Mouse (Mus musculus) forebrain, embryonic 14.5 days (tissue): ENCODE measurements around the gene Trmt1. TPM values are rescaled to one million over a fixed set of nuclear protein-coding genes. Genes with fewer than 3 reads are reported as not detected.

Experiments
- ATAC-seq: fragments of 200-750 bp; cut with Nextera tagmentation; 2 replicates; pipeline ENCODE4 v1.8.0; 2017; ENCODE audit warnings: mild to moderate bottlenecking, moderate library complexity
- DNase-seq: peaks from one replicate; pipeline ENCODE4 v3.0.0-alpha.2; 2015; ENCODE audit warnings: low spot score
- H3K27ac ChIP-seq: fragments of 300-500 bp; sonication (generic); 2 replicates; pipeline ENCODE4 v1.5.1; 2014; ENCODE audit warnings: low read depth, mild to moderate bottlenecking, control low read depth, low read length, moderate library complexity
- H3K27me3 ChIP-seq: fragments of 300-500 bp; sonication (generic); replicated peaks from 2 replicates; pipeline ENCODE4 v1.6.1; 2014; ENCODE audit warnings: low read length, control low read depth, mixed read lengths; ENCODE audit not compliant: control insufficient read depth, insufficient read depth
- H3K36me3 ChIP-seq: fragments of 300-500 bp; sonication (generic); 2 replicates; pipeline ENCODE4 v1.6.1; 2014; ENCODE audit warnings: low read length, control low read depth; ENCODE audit not compliant: control insufficient read depth, insufficient read depth
- H3K4me1 ChIP-seq: fragments of 300-500 bp; sonication (generic); 2 replicates; pipeline ENCODE4 v1.6.1; 2014; ENCODE audit warnings: antibody characterized with exemption, low read length, control low read depth; ENCODE audit not compliant: control insufficient read depth, insufficient read depth
- H3K4me2 ChIP-seq: fragments of 300-500 bp; sonication (generic); 2 replicates; pipeline ENCODE4 v1.6.1; 2014; ENCODE audit warnings: mild to moderate bottlenecking, control low read depth, low read length
- H3K4me3 ChIP-seq: fragments of 300-500 bp; sonication (generic); 2 replicates; pipeline ENCODE4 v1.5.1; 2014; ENCODE audit warnings: low read depth, low read length, control low read depth
- H3K9ac ChIP-seq: fragments of 300-500 bp; sonication (generic); 2 replicates; pipeline ENCODE4 v1.6.1; 2014; ENCODE audit warnings: mild to moderate bottlenecking, low read length, control low read depth, moderate library complexity
- H3K9me3 ChIP-seq: fragments of 300-500 bp; sonication (generic); replicated peaks from 2 replicates; pipeline ENCODE4 v1.6.1; 2016; ENCODE audit warnings: low read length, control low read depth, mixed read lengths; ENCODE audit not compliant: control insufficient read depth
- WGBS: fragments of 180-500 bp; shearing (Covaris S2); extraction: QIAGEN DNeasy Blood & Tissue Kit; methylation state at CpG from one replicate; pipeline ENCODE4 v1.1.7; 2014; 5-methylcytosine and 5-hydroxymethylcytosine counted together
- polyA plus RNA-seq: library from polyadenylated mRNA; unstranded; fragments of >200 nt; fragmentation: Nextera tagmentation; extraction: Ambion mirVana; gene quantifications from 2 replicates; pipeline ENCODE4 v1.2.1, GENCODE M21; 2014

The Trmt1 gene
- polyA plus RNA-seq, 1 experiment from 2014 or later = 47.8 TPM

GRCm38 (mm10) chr8:84698288-84698687 is 12.2 kb downstream of the Trmt1 start:
- Histone ChIP-seq H3K9me3 (no peaks in the 10 kb centered on the region), H3K27me3 (peaks cover 19% of the 10 kb centered on the region), H3K36me3 (peaks cover 51% of the 10 kb centered on the region), H3K4me3 (no peak overlapping the region), H3K4me2 (no peak overlapping the region), H3K27ac (no peak overlapping the region), H3K9ac (no peak overlapping the region), H3K4me1 (peaks cover 4% of the 10 kb centered on the region; the same call in 1 of the 2 replicates)
- 90% methylated on average over 5 of the region's 5 CpGs for WGBS
- no peak for DNase-seq
- ATAC-seq = no peak

- H3K4me2 ChIP-seq = no peak overlapping the region
- DNase-seq (no peak), ATAC-seq (no peak)
- H3K36me3 ChIP-seq = peaks cover 47% of the 10 kb centered on the region
- no peaks in the 10 kb centered on the region for H3K9me3 ChIP-seq
- H3K4me3 ChIP-seq = no peak overlapping the region
- peak overlapping the region; percentile 70 for H3K27ac ChIP-seq
- H3K4me1 ChIP-seq = peaks cover 8% of the 10 kb centered on the region
- 89% methylated on average over 9 of the region's 9 CpGs for WGBS
- H3K27me3 ChIP-seq = peaks cover 23% of the 10 kb centered on the region
- H3K9ac ChIP-seq = no peak overlapping the region
Measured at GRCm38 (mm10) chr8:84698929-84699401, 12.9 kb downstream of the Trmt1 start.

GRCm38 (mm10) chr8:84699861-84700322 is 13.8 kb downstream of the Trmt1 start:
- Histone ChIP-seq H3K27me3 (peaks cover 29% of the 10 kb centered on the region), H3K36me3 (peaks cover 49% of the 10 kb centered on the region), H3K27ac (peak overlapping the region; percentile 52; the same call in 1 of the 2 replicates), H3K4me2 (no peak overlapping the region), H3K4me1 (peaks cover 12% of the 10 kb centered on the region), H3K4me3 (no peak overlapping the region), H3K9ac (no peak overlapping the region), H3K9me3 (no peaks in the 10 kb centered on the region)
- WGBS = 58% methylated on average over 7 of the region's 7 CpGs
- no peak for ATAC-seq
- DNase-seq = peak; percentile 65

- Histone ChIP-seq H3K9ac (no peak overlapping the region), H3K36me3 (peaks cover 43% of the 10 kb centered on the region), H3K27me3 (peaks cover 29% of the 10 kb centered on the region), H3K4me3 (no peak overlapping the region), H3K4me1 (peaks cover 12% of the 10 kb centered on the region), H3K9me3 (no peaks in the 10 kb centered on the region), H3K27ac (peak overlapping the region; percentile 52; the same call in 1 of the 2 replicates), H3K4me2 (no peak overlapping the region)
- WGBS = 87% methylated on average over 5 of the region's 5 CpGs
- no peak for ATAC-seq
- DNase-seq = no peak
Measured at GRCm38 (mm10) chr8:84700526-84700925, 14.4 kb downstream of the Trmt1 start.

GRCm38 (mm10) chr8:84700941-84701911 is 15.1 kb downstream of the Trmt1 start, which contains the start of gene Lyl1:
Gene Lyl1, plus strand, starts transcription at chr8:84701457.
- peaks cover 12% of the 10 kb centered on the region for H3K4me1 ChIP-seq
- WGBS = 14% methylated on average over 34 of the region's 34 CpGs
- H3K4me3 ChIP-seq = no peak within 1 kb of the TSS
- H3K27ac ChIP-seq = peak within 1 kb of the TSS; percentile 58; the same call in 1 of the 2 replicates
- H3K4me2 ChIP-seq = peak within 1 kb of the TSS; percentile 7; the same call in 1 of the 2 replicates
- ATAC-seq (no peak), DNase-seq (no peak)
- peaks cover 29% of the 10 kb centered on the region for H3K27me3 ChIP-seq
- H3K9ac ChIP-seq = peak within 1 kb of the TSS; percentile 40; the same call in 1 of the 2 replicates
- H3K36me3 ChIP-seq = peaks cover 38% of the 10 kb centered on the region
- no peaks in the 10 kb centered on the region for H3K9me3 ChIP-seq

- Histone ChIP-seq H3K4me3 (no peak overlapping the region), H3K27ac (no peak overlapping the region), H3K9ac (no peak overlapping the region), H3K36me3 (peaks cover 27% of the 10 kb centered on the region), H3K4me1 (peaks cover 17% of the 10 kb centered on the region), H3K9me3 (no peaks in the 10 kb centered on the region), H3K27me3 (peaks cover 34% of the 10 kb centered on the region), H3K4me2 (peak overlapping the region; percentile 7; the same call in 1 of the 2 replicates)
- ATAC-seq = no peak
- DNase-seq = no peak
- WGBS = 76% methylated on average over 9 of the region's 9 CpGs
Measured at GRCm38 (mm10) chr8:84702561-84702960, 16.5 kb downstream of the Trmt1 start.

GRCm38 (mm10) chr8:84702963-84703465 is 16.9 kb downstream of the Trmt1 start:
- DNase-seq (no peak), ATAC-seq (no peak)
- peaks cover 38% of the 10 kb centered on the region for H3K27me3 ChIP-seq
- 75% methylated on average over 6 of the region's 6 CpGs for WGBS
- H3K4me3 ChIP-seq = no peak overlapping the region
- peaks cover 21% of the 10 kb centered on the region for H3K4me1 ChIP-seq
- 0 out of 2 replicates have a peak overlapping the region, but pooled peaks have one; percentile 52 for H3K4me2 ChIP-seq
- no peaks in the 10 kb centered on the region for H3K9me3 ChIP-seq
- no peak overlapping the region; the same call in 1 of the 2 replicates for H3K9ac ChIP-seq
- H3K36me3 ChIP-seq = peaks cover 27% of the 10 kb centered on the region
- H3K27ac ChIP-seq = no peak overlapping the region

- Histone ChIP-seq H3K9me3 (no peaks in the 10 kb centered on the region), H3K27ac (peak overlapping the region; percentile 90), H3K4me2 (peak overlapping the region; percentile 52), H3K4me3 (no peak overlapping the region), H3K4me1 (peaks cover 25% of the 10 kb centered on the region), H3K36me3 (peaks cover 23% of the 10 kb centered on the region), H3K27me3 (peaks cover 41% of the 10 kb centered on the region), H3K9ac (peak overlapping the region; percentile 43)
- DNase-seq (no peak), ATAC-seq (no peak)
- 16% methylated on average over 33 of the region's 38 CpGs for WGBS
Measured at GRCm38 (mm10) chr8:84703466-84704249, 17.6 kb downstream of the Trmt1 start.
